Mouse (Mus musculus) ES-Bruce4 (cell line): Measurements from ENCODE around the gene Xntrpc. TPM values are rescaled to one million over a fixed set of nuclear protein-coding genes. Genes with fewer than 3 reads are reported as not detected.
A peak's percentile ranks its signal among the peaks of the same experiment; 100 is the strongest.

Experiments
- H3K27ac ChIP-seq: 2 replicates; pipeline ENCODE4 v1.5.1; 2012; ENCODE audit warnings: low read length, inconsistent platforms; ENCODE audit not compliant: insufficient read depth
- H3K27me3 ChIP-seq: 2 replicates; pipeline ENCODE4 v1.6.1; 2012; ENCODE audit warnings: mild to moderate bottlenecking, low read length, inconsistent platforms; ENCODE audit not compliant: control insufficient read depth, poor library complexity, insufficient read depth, severe bottlenecking
- H3K36me3 ChIP-seq: 2 replicates; pipeline ENCODE4 v1.6.1; 2012; ENCODE audit warnings: inconsistent platforms, mild to moderate bottlenecking, low read length, moderate library complexity; ENCODE audit not compliant: control insufficient read depth, poor library complexity, insufficient read depth, severe bottlenecking
- H3K4me1 ChIP-seq: one replicate; pipeline ENCODE4 v1.8.1; 2011; ENCODE audit warnings: low read length; ENCODE audit not compliant: control insufficient read depth, insufficient read depth
- H3K4me3 ChIP-seq: 2 replicates; pipeline ENCODE4 v1.5.1; 2011; ENCODE audit warnings: low read depth, mild to moderate bottlenecking, low read length
- H3K9ac ChIP-seq: 2 replicates; pipeline ENCODE4 v1.6.1; 2012; ENCODE audit warnings: low read depth, mild to moderate bottlenecking, inconsistent platforms; ENCODE audit not compliant: poor library complexity, severe bottlenecking
- H3K9me3 ChIP-seq: replicated peaks from 2 replicates; pipeline ENCODE4 v1.6.1; 2012; ENCODE audit warnings: mild to moderate bottlenecking, low read length, inconsistent platforms; ENCODE audit not compliant: control insufficient read depth, poor library complexity, insufficient read depth, severe bottlenecking
- CTCF ChIP-seq: IDR thresholded peaks from one replicate; pipeline ENCODE4 v1.8.1; 2011; ENCODE audit warnings: low read depth, low read length
- EP300 ChIP-seq: IDR thresholded peaks from 2 replicates; pipeline ENCODE4 v1.6.1; 2011; ENCODE audit warnings: low read depth, low read length; ENCODE audit not compliant: insufficient read depth
- POLR2A ChIP-seq: IDR thresholded peaks from one replicate; pipeline ENCODE4 v1.8.1; 2011; ENCODE audit warnings: low read length; ENCODE audit not compliant: insufficient read depth
- polyA plus RNA-seq: library from polyadenylated mRNA; stranded (reverse); fragments of >200 nt; gene quantifications from 2 replicates; pipeline ENCODE4 v1.2.4, GENCODE M21; 2011; ENCODE audit warnings: low read depth; ENCODE audit not compliant: missing spikeins, insufficient read depth, insufficient read length

Gene Xntrpc
- polyA plus RNA-seq, 1 experiment, result 0.76 TPM

DNA sequence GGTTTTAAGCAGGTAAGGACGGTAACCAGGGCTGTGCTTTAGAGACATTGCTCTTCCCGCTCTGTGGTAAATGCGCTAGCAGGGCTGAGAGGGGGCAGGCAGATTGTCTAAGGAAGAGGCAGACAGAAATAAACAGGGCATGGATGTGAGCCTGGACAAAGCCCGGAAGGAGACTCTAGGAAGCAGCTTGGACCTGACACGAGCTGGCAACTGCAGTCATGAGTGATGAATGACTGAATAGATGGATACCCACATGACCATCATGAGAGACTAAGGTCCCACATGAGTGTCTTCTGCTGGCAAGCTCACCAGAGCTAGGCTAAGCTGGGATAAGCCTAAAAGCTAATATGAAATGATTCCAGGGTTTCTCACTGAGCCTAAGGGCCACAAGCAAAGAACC lies 38.6 kb downstream of the Xntrpc start:
- H3K4me1 ChIP-seq, result peaks cover 9% of the 10 kb centered on the region

DNA sequence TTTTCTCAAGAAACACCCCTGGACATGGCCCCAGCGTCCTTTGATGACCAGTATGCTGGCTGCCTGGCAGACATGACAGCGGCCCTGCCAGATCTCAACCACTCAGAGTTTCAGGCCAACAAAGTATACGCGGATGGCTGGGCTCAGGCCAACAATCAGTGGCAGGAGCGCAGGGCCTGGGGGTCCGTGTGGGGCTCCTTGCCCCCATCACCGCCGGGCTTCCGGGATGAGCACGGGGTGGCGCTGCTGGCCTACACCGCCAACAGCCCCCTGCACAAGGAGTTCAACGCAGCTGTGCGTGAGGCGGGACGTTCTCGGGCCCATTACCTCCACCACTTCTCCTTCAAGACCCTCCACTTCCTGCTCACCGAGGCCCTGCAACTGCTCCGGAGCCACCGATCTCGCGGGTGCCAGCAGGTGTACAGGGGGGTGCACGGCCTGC lies 41.2 kb downstream of the Xntrpc start:
- TF ChIP-seq POLR2A, result no peak
- peak; percentile 45 for TF ChIP-seq CTCF
- Histone ChIP-seq H3K27me3 (no peaks in the 10 kb centered on the region), H3K9me3 (no peaks in the 10 kb centered on the region), H3K4me3 (peak overlapping the region; percentile 59), H3K27ac (no peak overlapping the region), H3K9ac (peak overlapping the region; percentile 67), H3K4me1 (peaks cover 3% of the 10 kb centered on the region), H3K36me3 (no peaks in the 10 kb centered on the region)

More for the DNA sequence above, 38.6 kb downstream of the Xntrpc start:
- TF ChIP-seq CTCF, result no peak
- TF ChIP-seq EP300, result no peak
- TF ChIP-seq POLR2A, result no peak
- H3K9ac ChIP-seq, result no peak overlapping the region
- H3K9me3 ChIP-seq, result no peaks in the 10 kb centered on the region
- no peak overlapping the region for H3K4me3 ChIP-seq
- no peaks in the 10 kb centered on the region for H3K36me3 ChIP-seq
- H3K27me3 ChIP-seq, result no peaks in the 10 kb centered on the region
- H3K27ac ChIP-seq, result no peak overlapping the region

DNA sequence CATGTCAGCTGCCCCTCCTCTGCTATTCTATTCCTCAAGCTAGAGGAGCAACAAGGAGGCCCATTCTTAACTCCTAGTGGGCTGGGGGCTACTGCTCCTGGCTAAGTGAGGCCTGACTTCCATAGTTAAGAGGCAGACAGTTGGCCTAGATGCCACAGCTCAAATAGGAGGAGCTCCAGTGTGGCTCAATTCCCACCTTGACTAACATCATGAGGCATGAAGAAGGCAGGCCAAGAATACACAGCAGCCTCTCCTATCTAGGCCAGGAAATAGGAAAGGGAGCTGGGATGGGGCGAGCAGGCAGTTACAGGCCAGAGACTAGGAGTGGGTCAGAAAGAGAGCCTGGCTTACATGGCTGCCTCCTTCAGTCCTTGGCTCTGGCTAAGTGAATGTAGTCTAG lies 42.7 kb downstream of the Xntrpc start:
- no peak overlapping the region for H3K9ac ChIP-seq

DNA sequence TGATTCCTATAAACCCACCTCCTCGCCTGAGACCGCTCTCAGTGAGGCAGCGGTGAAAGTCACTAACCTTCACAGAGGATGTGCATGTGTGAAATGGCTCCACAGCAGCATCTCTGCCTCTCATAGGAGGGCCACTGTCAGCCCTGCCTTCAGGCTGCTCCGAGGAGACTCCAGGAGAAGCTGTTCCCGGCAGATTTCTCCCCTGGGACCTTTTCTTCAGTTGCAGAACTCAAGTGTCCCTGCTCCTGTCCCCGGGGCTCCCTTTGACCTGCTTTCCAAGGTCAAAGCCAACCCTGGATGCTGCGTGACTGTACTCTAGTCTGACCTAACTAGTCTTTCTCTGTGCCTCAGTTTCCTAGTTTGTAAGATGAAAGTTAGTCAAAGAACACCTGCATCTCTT lies 43.7 kb downstream of the Xntrpc start, which contains the start of gene Art5:
Gene Art5 (minus strand): TSS at position 319 of the 400 bp plus-strand sequence.
- Histone ChIP-seq H3K4me1 (no peaks in the 10 kb centered on the region), H3K4me3 (no peak within 1 kb of the TSS), H3K9me3 (no peaks in the 10 kb centered on the region), H3K27ac (no peak within 1 kb of the TSS), H3K27me3 (no peaks in the 10 kb centered on the region), H3K36me3 (no peaks in the 10 kb centered on the region), H3K9ac (no peak within 1 kb of the TSS)
- no peak for TF ChIP-seq EP300
- no peak for TF ChIP-seq CTCF
- no peak for TF ChIP-seq POLR2A

More for the DNA sequence above, 42.7 kb downstream of the Xntrpc start:
- Histone ChIP-seq H3K4me1 (no peaks in the 10 kb centered on the region), H3K36me3 (no peaks in the 10 kb centered on the region), H3K4me3 (no peak overlapping the region), H3K27me3 (no peaks in the 10 kb centered on the region), H3K27ac (no peak overlapping the region), H3K9me3 (no peaks in the 10 kb centered on the region)
- TF ChIP-seq EP300 (no peak), CTCF (no peak), POLR2A (no peak)

DNA sequence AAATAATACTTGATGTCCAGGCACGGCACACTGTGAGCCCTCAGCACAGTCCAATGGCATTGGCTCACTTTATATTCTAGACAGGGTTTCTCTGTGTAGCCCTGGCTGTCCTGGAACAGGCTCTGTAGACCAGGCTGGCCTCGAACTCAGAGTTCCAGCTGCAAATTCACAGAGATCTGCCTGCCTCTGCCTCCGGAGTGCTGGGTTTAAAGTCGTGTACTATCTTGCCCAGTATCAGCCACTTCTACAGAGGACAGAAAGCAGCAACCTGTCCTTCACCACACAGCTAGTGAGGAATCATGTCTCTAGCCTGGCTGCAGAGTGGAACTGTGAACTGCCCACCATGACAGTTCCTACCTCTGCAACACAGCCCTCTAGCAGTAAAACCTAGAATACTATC lies 44.2 kb downstream of the Xntrpc start:
- H3K27me3 ChIP-seq, result no peaks in the 10 kb centered on the region
- H3K27ac ChIP-seq, result no peak overlapping the region
- H3K4me1 ChIP-seq, result no peaks in the 10 kb centered on the region
- H3K4me3 ChIP-seq, result no peak overlapping the region
- H3K9ac ChIP-seq, result no peak overlapping the region
- no peaks in the 10 kb centered on the region for H3K9me3 ChIP-seq
- TF ChIP-seq EP300, result no peak
- H3K36me3 ChIP-seq, result no peaks in the 10 kb centered on the region

DNA sequence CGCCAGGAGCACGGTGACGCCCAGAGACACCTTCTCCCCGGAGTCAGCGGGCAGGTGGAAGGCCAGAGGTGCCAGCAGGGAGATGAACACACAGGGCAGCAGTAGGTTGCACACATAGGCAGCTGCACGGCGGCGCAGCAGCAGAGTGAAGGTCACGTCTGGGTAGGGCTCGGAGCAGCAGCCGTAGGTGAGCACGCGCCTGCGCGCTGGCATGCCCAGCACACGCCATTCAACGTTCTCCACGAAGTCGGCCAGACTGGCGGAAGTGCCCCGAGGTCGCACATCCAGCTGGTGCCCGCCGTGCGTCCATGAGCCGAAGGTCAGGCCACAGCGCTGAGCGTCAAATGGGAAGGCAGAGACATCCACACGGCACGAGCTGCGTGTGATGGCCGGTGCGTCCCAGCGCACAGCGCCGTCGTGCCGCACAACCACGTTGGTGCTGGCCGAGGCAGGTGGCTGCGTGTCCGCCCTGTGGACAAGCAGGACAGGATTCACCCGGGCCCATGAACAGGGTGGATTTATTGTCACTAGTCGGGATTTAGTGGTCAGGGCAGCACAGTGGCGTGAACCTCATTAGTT lies 47.7 kb downstream of the Xntrpc start:
- H3K4me3 ChIP-seq, result peak overlapping the region; percentile 20

More for the DNA sequence above, 47.7 kb downstream of the Xntrpc start:
- Histone ChIP-seq H3K4me1 (no peaks in the 10 kb centered on the region), H3K9ac (no peak overlapping the region), H3K36me3 (no peaks in the 10 kb centered on the region), H3K27ac (no peak overlapping the region), H3K27me3 (no peaks in the 10 kb centered on the region), H3K9me3 (no peaks in the 10 kb centered on the region)
- TF ChIP-seq CTCF, result no peak
- no peak for TF ChIP-seq POLR2A
- TF ChIP-seq EP300, result no peak
